Mouse (Mus musculus) heart, adult 2 months (tissue): ENCODE data around the gene Ptpru.

Experiments
- CTCF ChIP-seq: fragments of 200-600 bp; IDR thresholded peaks from 2 replicates; pipeline ENCODE4 v1.8.1; 2022; ENCODE audit warnings: antibody characterized with exemption, mild to moderate bottlenecking, moderate library complexity
- EP300 ChIP-seq: fragments of 200-500 bp; IDR thresholded peaks from 2 replicates; pipeline ENCODE4 v1.6.1; 2011; ENCODE audit warnings: low read depth, low read length, control low read depth; ENCODE audit not compliant: insufficient read depth
- POLR2A ChIP-seq: fragments of 200-500 bp; IDR thresholded peaks from 2 replicates; pipeline ENCODE4 v1.6.1; 2011; ENCODE audit warnings: mild to moderate bottlenecking, low read depth, low read length, control low read depth; ENCODE audit not compliant: insufficient read depth

DNA sequence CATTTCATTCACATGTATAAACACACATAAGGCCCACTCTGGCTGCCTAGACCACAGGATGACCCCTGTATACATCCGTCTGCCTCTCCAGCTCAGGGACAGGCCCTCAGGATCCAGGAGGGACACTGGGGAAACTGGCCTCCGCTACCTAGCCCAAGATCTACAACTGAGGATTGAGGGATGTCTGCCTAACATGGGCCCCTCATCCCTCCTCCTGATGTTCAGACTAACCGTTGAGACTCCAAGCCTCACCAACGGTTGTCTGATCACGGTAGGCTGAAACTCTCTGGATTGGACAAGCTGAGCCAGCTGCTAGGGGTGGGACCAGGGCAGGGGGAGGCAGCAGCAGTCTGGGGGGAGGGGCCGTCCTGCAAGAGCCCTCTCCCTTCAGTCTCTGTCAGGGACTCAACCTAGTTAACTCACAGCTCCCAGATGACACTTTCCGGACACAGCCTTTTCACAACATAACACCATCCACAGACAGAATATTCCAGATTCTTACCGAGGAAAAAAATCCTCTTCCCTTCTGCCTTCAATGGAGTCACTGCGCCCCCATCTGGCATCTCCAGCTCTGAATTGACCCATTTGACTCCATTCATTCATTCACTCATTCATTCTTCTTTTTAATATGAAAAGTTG lies 4.0 kb downstream of the Ptpru start:
- TF ChIP-seq POLR2A (no peak), CTCF (peak; percentile 57), EP300 (no peak)
